Mouse (Mus musculus) CH12.LX (cell line): ENCODE results near the gene Fam229a.

ENCODE experiments used
- CTCF ChIP-seq, 2 experiments: IDR thresholded peaks in 1 of 2; conservative IDR thresholded peaks in 1 of 2; 2 replicates each; pipeline ENCODE4 v1.5.1; 2011 to 2012; ENCODE audit warnings: low read depth in 2 of 2, low read length in 2 of 2, improper control_type of control experiment in 1 of 2, inconsistent platforms in 1 of 2, mild to moderate bottlenecking in 1 of 2, moderate library complexity in 1 of 2
- E2F4 ChIP-seq: IDR thresholded peaks from 2 replicates; pipeline ENCODE4 v1.6.1; 2011; ENCODE audit warnings: low read depth, low read length, improper control_type of control experiment; ENCODE audit not compliant: insufficient replicate concordance
- ELF1 ChIP-seq: IDR thresholded peaks from 2 replicates; pipeline ENCODE4 v1.6.1; 2014; ENCODE audit warnings: low read depth, mild to moderate bottlenecking, inconsistent platforms, low read length, improper control_type of control experiment
- JUND ChIP-seq: conservative IDR thresholded peaks from 2 replicates; pipeline ENCODE4 v1.6.1; 2011; ENCODE audit warnings: low read depth, low read length, improper control_type of control experiment
- MAFK ChIP-seq: IDR thresholded peaks from 2 replicates; pipeline ENCODE4 v1.6.1; 2011; ENCODE audit warnings: low read length, improper control_type of control experiment; ENCODE audit not compliant: insufficient replicate concordance
- MAX ChIP-seq: IDR thresholded peaks from 2 replicates; pipeline ENCODE4 v1.6.1; 2011; ENCODE audit warnings: low read length, improper control_type of control experiment
- MEF2A ChIP-seq: IDR thresholded peaks from 2 replicates; pipeline ENCODE4 v1.6.1; 2014; ENCODE audit warnings: low read depth, mild to moderate bottlenecking, inconsistent platforms, low read length, improper control_type of control experiment, borderline replicate concordance
- POLR2A ChIP-seq: IDR thresholded peaks from 2 replicates; pipeline ENCODE4 v1.6.1; 2011; ENCODE audit warnings: low read depth, mild to moderate bottlenecking, improper control_type of control experiment, low read length
- POLR2AphosphoS2 ChIP-seq: IDR thresholded peaks from 2 replicates; pipeline ENCODE4 v1.6.1; 2011; ENCODE audit warnings: low read depth, low read length, improper control_type of control experiment
- RCOR1 ChIP-seq: conservative IDR thresholded peaks from 2 replicates; pipeline ENCODE4 v1.6.1; 2012; ENCODE audit warnings: low read depth, mild to moderate bottlenecking, inconsistent platforms, low read length, improper control_type of control experiment
- SIN3A ChIP-seq: IDR thresholded peaks from 2 replicates; pipeline ENCODE4 v1.6.1; 2012; ENCODE audit warnings: low read length, improper control_type of control experiment, inconsistent platforms
- UBTF ChIP-seq: IDR thresholded peaks from 2 replicates; pipeline ENCODE4 v1.6.1; 2012; ENCODE audit warnings: low read depth, mild to moderate bottlenecking, inconsistent platforms, low read length, improper control_type of control experiment, moderate library complexity
- USF1 ChIP-seq: IDR thresholded peaks from 2 replicates; pipeline ENCODE4 v1.6.1; 2014; ENCODE audit warnings: low read depth, mild to moderate bottlenecking, inconsistent platforms, low read length, improper control_type of control experiment

GRCm38 (mm10) chr4:129525889-129526288, 34.9 kb downstream of the Fam229a start:
- TF ChIP-seq MEF2A (no peak), POLR2AphosphoS2 (no peak), JUND (no peak), POLR2A (no peak; the same call in 1 of the 2 replicates), UBTF (no peak), CTCF (conservative IDR thresholded peaks at IDR 0.05 in 1 of 2, IDR thresholded peaks at IDR 0.05 in 1 of 2; ENCODE audit: low read depth in 2 of 2, low read length in 2 of 2) (no peak), RCOR1 (no peak), MAFK (no peak), ELF1 (no peak), SIN3A (no peak), USF1 (no peak), MAX (no peak), E2F4 (no peak)
